Mouse (Mus musculus) kidney, postnatal 10 days (tissue): ENCODE measurements around the gene Phc2.
"Not testable (repeated sequence)": the region's sequence is repeated elsewhere in the genome, so short reads cannot be mapped to it uniquely, and the experiment has no call there.

ENCODE experiments used
- DNase-seq: peaks from one replicate; pipeline ENCODE4 v3.0.0; 2021; ENCODE audit warnings: mixed read lengths

Gene Phc2

GRCm38 (mm10) chr4:128654505-128655381, at the start of gene Phc2:
Gene Phc2 (plus strand): TSS chr4:128654702.
- DNase-seq, result peak; percentile 97

- DNase-seq, result no peak
Observed at GRCm38 (mm10) chr4:128606586-128606985, 47.9 kb upstream of the Phc2 start.

- no peak for DNase-seq
Observed at GRCm38 (mm10) chr4:128607661-128608060, 46.8 kb upstream of the Phc2 start.

GRCm38 (mm10) chr4:128609276-128609924, 45.1 kb upstream of the Phc2 start:
- peak; percentile 30 for DNase-seq

GRCm38 (mm10) chr4:128609925-128610402, 44.5 kb upstream of the Phc2 start, which contains the start of gene Zscan20:
Gene Zscan20 (minus strand): TSS chr4:128610098.
- peak; percentile 97 for DNase-seq

- no peak for DNase-seq
Observed at GRCm38 (mm10) chr4:128610706-128611105, 43.8 kb upstream of the Phc2 start.

GRCm38 (mm10) chr4:128611726-128612125, 42.8 kb upstream of the Phc2 start:
- DNase-seq, result not testable (repeated sequence)

GRCm38 (mm10) chr4:128613326-128613725, 41.2 kb upstream of the Phc2 start:
- peak; percentile 66 for DNase-seq

- no peak for DNase-seq
Observed at GRCm38 (mm10) chr4:128615761-128616160, 38.7 kb upstream of the Phc2 start.

- DNase-seq, result peak; percentile 54
Observed at GRCm38 (mm10) chr4:128617363-128618120, 37.0 kb upstream of the Phc2 start.

- peak; percentile 67 for DNase-seq
Observed at GRCm38 (mm10) chr4:128618246-128618911, 36.1 kb upstream of the Phc2 start, which contains the start of gene Tlr12. Gene Tlr12 (minus strand): TSS chr4:128618619.

GRCm38 (mm10) chr4:128618963-128619362, 35.5 kb upstream of the Phc2 start:
- no peak for DNase-seq

GRCm38 (mm10) chr4:128620572-128620971, 33.9 kb upstream of the Phc2 start:
- DNase-seq, result no peak

GRCm38 (mm10) chr4:128621109-128621508, 33.4 kb upstream of the Phc2 start:
- DNase-seq, result no peak

- no peak for DNase-seq
Observed at GRCm38 (mm10) chr4:128635451-128635850, 19.1 kb upstream of the Phc2 start.

- DNase-seq, result peak; percentile 64
Observed at GRCm38 (mm10) chr4:128635894-128636585, 18.5 kb upstream of the Phc2 start.

GRCm38 (mm10) chr4:128637250-128637649, 17.3 kb upstream of the Phc2 start:
- peak; percentile 80 for DNase-seq

GRCm38 (mm10) chr4:128638265-128638923, 16.1 kb upstream of the Phc2 start:
- peak; percentile 41 for DNase-seq

GRCm38 (mm10) chr4:128641766-128642717, 12.5 kb upstream of the Phc2 start:
- DNase-seq, result no peak

GRCm38 (mm10) chr4:128645896-128646295, 8.6 kb upstream of the Phc2 start:
- no peak for DNase-seq
